Mouse (Mus musculus): ENCODE measurements at regions not wholly inside any gene's neighbourhood (a gene's known extent, or its start where the extent isn't known, plus 50 kb on each side); places are given as distances from the start of the nearest gene placed in this dataset.

DNA sequence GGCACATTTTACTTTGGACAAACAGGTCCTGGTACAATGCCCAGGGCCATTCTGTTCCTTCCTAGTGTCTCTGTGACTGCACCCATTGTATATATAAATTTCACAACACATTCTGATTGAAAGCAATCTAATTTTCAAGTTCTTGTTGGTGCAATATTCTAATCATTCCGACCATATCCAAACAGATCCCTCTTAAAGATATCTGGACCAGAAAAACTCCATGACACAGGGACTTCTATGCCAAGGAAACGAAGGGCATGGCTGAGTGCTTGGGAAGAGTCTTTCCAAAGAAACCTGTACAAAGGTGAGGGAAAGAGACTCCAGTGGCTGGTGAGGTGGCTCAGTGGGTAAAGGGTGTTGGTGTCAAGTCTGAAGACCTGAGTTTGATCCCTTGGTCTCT is 337.8 kb downstream of the Pmp22 start:
- no peak for TF ChIP-seq CTCF (IDR thresholded peaks at IDR 0.05)
- no peak overlapping the region for H3K4me2 ChIP-seq (ENCODE audit: low read depth, low read length, poor library complexity, severe bottlenecking)
- no peaks in the 10 kb centered on the region for H3K9me3 ChIP-seq (ENCODE audit: low read length)
- no peak overlapping the region for H3K4me3 ChIP-seq (ENCODE audit: low read depth, low read length)
- H3K4me1 ChIP-seq (ENCODE audit: insufficient read depth, low read length), result no peaks in the 10 kb centered on the region
- no peak for ATAC-seq (ENCODE audit: low FRiP score)
- no peak overlapping the region for H3K9ac ChIP-seq (replicated peaks; ENCODE audit: low read length, poor library complexity, severe bottlenecking)
- H3K27me3 ChIP-seq (ENCODE audit: insufficient read depth, low read length), result no peaks in the 10 kb centered on the region
- WGBS, result 93% methylated on average over 2 of the region's 2 CpGs
- no peak overlapping the region for H3K27ac ChIP-seq (ENCODE audit: low read depth, low read length)
- no peak for DNase-seq (ENCODE audit: low spot score)
- no peaks in the 10 kb centered on the region for H3K36me3 ChIP-seq (ENCODE audit: insufficient read depth, low read length)

GRCm38 (mm10) chr11:63474831-63475230 is 346.0 kb downstream of the Pmp22 start:
- Histone ChIP-seq H3K36me3 (ENCODE audit: insufficient read depth, low read length) (no peaks in the 10 kb centered on the region), H3K27me3 (ENCODE audit: insufficient read depth, low read length) (no peaks in the 10 kb centered on the region), H3K9me3 (ENCODE audit: low read length) (peaks cover 3% of the 10 kb centered on the region; the same call in 1 of the 2 replicates), H3K4me3 (ENCODE audit: low read depth, low read length) (no peak overlapping the region), H3K4me2 (ENCODE audit: low read depth, low read length, poor library complexity, severe bottlenecking) (no peak overlapping the region), H3K4me1 (ENCODE audit: insufficient read depth, low read length) (no peaks in the 10 kb centered on the region), H3K9ac (replicated peaks; ENCODE audit: low read length, poor library complexity, severe bottlenecking) (no peak overlapping the region), H3K27ac (ENCODE audit: low read depth, low read length) (no peak overlapping the region)
- 96% methylated on average over 14 of the region's 15 CpGs for WGBS
- TF ChIP-seq CTCF (IDR thresholded peaks at IDR 0.05), result no peak
- ATAC-seq (ENCODE audit: low FRiP score) (no peak), DNase-seq (ENCODE audit: low spot score) (no peak)

DNA sequence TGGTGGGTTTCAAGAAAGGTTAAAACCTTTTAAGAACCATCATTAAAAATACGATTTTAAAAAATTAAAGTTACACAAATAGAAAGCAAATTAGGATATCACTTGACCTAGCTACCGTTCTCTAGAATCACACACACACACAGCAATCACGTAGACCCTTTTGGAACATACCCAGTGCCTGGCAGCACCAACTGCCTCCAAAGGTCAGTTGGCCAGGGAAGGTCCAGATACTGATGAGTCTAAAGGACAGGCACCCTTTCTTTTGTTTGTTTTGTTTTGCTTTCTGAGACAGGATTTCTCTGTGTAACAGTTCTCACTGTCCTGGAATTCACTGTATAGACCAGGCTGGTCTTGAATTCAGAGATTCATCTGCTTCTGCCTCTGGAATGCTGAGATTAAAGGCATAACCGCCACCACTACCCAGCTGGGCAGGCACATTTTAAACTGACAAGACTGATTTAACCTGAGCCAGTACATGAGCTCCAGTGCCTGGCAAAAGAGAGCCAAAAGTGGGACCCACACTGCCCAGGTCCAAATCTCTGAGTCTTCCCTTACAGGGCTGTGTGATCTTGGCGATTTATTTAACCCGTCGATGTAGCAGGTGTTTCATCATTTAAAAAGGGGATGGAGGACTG is 353.0 kb downstream of the Pmp22 start:
- Histone ChIP-seq H3K9ac (replicated peaks; ENCODE audit: low read length, poor library complexity, severe bottlenecking) (no peak overlapping the region), H3K27me3 (ENCODE audit: insufficient read depth, low read length) (no peaks in the 10 kb centered on the region), H3K36me3 (ENCODE audit: insufficient read depth, low read length) (no peaks in the 10 kb centered on the region), H3K4me2 (ENCODE audit: low read depth, low read length, poor library complexity, severe bottlenecking) (no peak overlapping the region), H3K27ac (ENCODE audit: low read depth, low read length) (no peak overlapping the region), H3K4me3 (ENCODE audit: low read depth, low read length) (no peak overlapping the region), H3K9me3 (ENCODE audit: low read length) (peaks cover 3% of the 10 kb centered on the region; the same call in 1 of the 2 replicates), H3K4me1 (ENCODE audit: insufficient read depth, low read length) (no peaks in the 10 kb centered on the region)
- WGBS, result 70% methylated on average over 7 of the region's 7 CpGs
- DNase-seq (ENCODE audit: low spot score) (no peak), ATAC-seq (ENCODE audit: low FRiP score) (no peak)
- no peak for TF ChIP-seq CTCF (IDR thresholded peaks at IDR 0.05)

- Histone ChIP-seq H3K9me3 (ENCODE audit: low read length) (peaks cover 3% of the 10 kb centered on the region; the same call in 1 of the 2 replicates), H3K4me1 (ENCODE audit: insufficient read depth, low read length) (no peaks in the 10 kb centered on the region), H3K9ac (replicated peaks; ENCODE audit: low read length, poor library complexity, severe bottlenecking) (no peak overlapping the region), H3K4me3 (ENCODE audit: low read depth, low read length) (no peak overlapping the region), H3K27me3 (ENCODE audit: insufficient read depth, low read length) (no peaks in the 10 kb centered on the region), H3K4me2 (ENCODE audit: low read depth, low read length, poor library complexity, severe bottlenecking) (no peak overlapping the region), H3K27ac (ENCODE audit: low read depth, low read length) (no peak overlapping the region), H3K36me3 (ENCODE audit: insufficient read depth, low read length) (no peaks in the 10 kb centered on the region)
- TF ChIP-seq CTCF (IDR thresholded peaks at IDR 0.05), result no peak
- DNase-seq (ENCODE audit: low spot score) (no peak), ATAC-seq (ENCODE audit: low FRiP score) (no peak)
- 23% methylated on average over 6 of the region's 6 CpGs for WGBS
Observed at GRCm38 (mm10) chr11:63482593-63482992, 353.8 kb downstream of the Pmp22 start.

DNA sequence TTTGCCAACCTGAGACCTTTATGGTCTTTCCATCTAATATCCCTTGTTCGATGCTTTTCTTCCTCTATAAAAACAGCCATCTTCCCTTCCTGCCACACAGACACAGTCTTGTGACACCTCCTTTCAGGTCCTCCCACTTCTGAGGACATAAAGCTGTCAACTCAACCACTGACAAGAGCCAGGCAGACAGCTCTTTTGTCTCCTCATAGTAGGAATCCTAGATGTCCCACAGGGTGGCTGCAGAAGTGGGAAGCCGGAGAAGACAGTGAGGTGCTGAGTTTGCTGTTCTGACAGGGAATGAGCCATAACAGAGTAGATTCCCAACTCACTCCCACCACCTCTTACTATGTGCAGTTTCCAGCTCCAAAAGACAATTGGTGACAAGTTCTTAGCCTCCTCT is 358.4 kb downstream of the Pmp22 start:
- Histone ChIP-seq H3K36me3 (ENCODE audit: insufficient read depth, low read length) (no peaks in the 10 kb centered on the region), H3K27ac (ENCODE audit: low read depth, low read length) (no peak overlapping the region), H3K9me3 (ENCODE audit: low read length) (no peaks in the 10 kb centered on the region), H3K27me3 (ENCODE audit: insufficient read depth, low read length) (no peaks in the 10 kb centered on the region), H3K4me1 (ENCODE audit: insufficient read depth, low read length) (no peaks in the 10 kb centered on the region), H3K9ac (replicated peaks; ENCODE audit: low read length, poor library complexity, severe bottlenecking) (no peak overlapping the region), H3K4me2 (ENCODE audit: low read depth, low read length, poor library complexity, severe bottlenecking) (no peak overlapping the region), H3K4me3 (ENCODE audit: low read depth, low read length) (no peak overlapping the region)
- ATAC-seq (ENCODE audit: low FRiP score) (no peak), DNase-seq (ENCODE audit: low spot score) (no peak)
- 29% methylated on average over 2 of the region's 2 CpGs for WGBS
- TF ChIP-seq CTCF (IDR thresholded peaks at IDR 0.05), result no peak

DNA sequence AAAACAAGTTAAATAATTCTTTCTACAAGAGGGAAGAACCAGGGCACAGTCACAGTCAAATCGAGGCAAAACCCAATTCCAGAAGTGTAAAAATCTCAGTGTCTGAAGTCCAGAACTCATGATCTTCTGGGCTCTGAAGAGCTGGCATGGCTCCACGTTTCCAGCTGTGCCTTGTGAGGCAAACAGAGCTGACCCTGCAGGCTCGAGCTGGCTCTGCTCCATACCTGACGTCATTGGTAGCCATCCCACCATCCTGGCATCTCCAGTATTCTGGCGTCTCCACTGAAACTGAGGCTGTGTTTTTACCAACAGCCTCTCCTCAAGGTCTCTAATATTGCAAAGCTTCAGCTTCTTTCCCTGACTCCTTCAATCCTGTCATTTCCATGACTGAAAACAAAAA is 373.4 kb downstream of the Pmp22 start:
- no peak overlapping the region for H3K27ac ChIP-seq (ENCODE audit: low read depth, low read length)
- no peaks in the 10 kb centered on the region for H3K9me3 ChIP-seq (ENCODE audit: low read length)
- H3K27me3 ChIP-seq (ENCODE audit: insufficient read depth, low read length), result no peaks in the 10 kb centered on the region
- TF ChIP-seq CTCF (IDR thresholded peaks at IDR 0.05), result no peak
- WGBS, result 61% methylated on average over 5 of the region's 5 CpGs
- H3K4me1 ChIP-seq (ENCODE audit: insufficient read depth, low read length), result no peaks in the 10 kb centered on the region
- DNase-seq (ENCODE audit: low spot score) (peak; percentile 60), ATAC-seq (ENCODE audit: low FRiP score) (no peak)
- no peaks in the 10 kb centered on the region for H3K36me3 ChIP-seq (ENCODE audit: insufficient read depth, low read length)
- no peak overlapping the region for H3K9ac ChIP-seq (replicated peaks; ENCODE audit: low read length, poor library complexity, severe bottlenecking)
- H3K4me3 ChIP-seq (ENCODE audit: low read depth, low read length), result no peak overlapping the region
- no peak overlapping the region for H3K4me2 ChIP-seq (ENCODE audit: low read depth, low read length, poor library complexity, severe bottlenecking)
